Mouse (Mus musculus) heart, postnatal 4 days (tissue): ENCODE data around the gene Med23. TPM values are rescaled to one million over a fixed set of nuclear protein-coding genes. Genes with fewer than 3 reads are reported as not detected.

Source experiments
- DNase-seq: peaks from one replicate; pipeline ENCODE4 v3.0.0; 2021
- total RNA-seq, 2 experiments: library from RNA; stranded (reverse); gene quantifications; 2 replicates each; pipeline ENCODE4 v1.2.3; 2021

Med23 gene
- total RNA-seq, 2 experiments from 2014 or later: 23.2 to 23.8 TPM

DNA sequence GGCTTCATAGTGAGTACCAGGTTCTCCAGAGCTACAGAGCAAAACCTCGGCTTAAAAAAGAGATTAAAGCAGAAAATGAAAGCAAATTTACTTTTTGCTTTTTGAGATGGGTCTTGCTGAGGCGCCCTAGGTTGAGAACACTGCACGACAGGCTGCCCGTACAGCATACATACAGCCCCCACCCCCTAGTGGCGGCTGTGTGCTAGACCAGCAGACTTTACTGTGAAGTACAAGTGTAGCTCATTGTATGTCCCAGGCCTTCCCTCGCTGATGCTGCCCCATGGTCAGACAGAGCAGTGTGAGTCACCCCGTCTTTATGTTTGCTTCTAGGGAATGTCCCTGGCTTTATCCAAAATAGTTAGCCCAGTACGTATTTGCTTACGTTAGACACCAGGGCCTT is 16.2 kb downstream of the Med23 start:
- DNase-seq: peak; percentile 31

- DNase-seq: no peak
Measured at GRCm38 (mm10) chr10:24888343-24888742, 18.6 kb downstream of the Med23 start.

DNA sequence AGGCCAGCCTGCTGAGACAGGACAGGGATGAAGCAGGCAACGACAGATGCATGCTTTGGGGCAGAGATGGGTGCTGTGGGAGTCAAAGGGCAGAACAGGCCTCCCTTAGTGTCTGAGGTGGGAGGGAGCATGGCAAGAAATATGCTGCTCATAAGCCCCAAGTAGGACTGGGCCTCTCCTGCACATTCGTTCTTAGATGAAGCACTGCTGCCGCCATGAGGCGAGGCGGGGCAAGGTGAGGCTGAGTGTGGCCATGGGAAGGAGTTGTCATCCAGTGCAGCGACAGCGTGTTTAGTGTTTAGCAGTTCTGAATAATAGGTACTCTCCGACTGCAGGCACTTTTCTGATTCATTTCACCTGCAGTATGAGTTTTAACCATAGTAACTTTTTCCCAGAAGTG is 26.1 kb downstream of the Med23 start:
- peak; percentile 61 for DNase-seq

GRCm38 (mm10) chr10:24905627-24906026 is 35.8 kb downstream of the Med23 start:
- no peak for DNase-seq

DNA sequence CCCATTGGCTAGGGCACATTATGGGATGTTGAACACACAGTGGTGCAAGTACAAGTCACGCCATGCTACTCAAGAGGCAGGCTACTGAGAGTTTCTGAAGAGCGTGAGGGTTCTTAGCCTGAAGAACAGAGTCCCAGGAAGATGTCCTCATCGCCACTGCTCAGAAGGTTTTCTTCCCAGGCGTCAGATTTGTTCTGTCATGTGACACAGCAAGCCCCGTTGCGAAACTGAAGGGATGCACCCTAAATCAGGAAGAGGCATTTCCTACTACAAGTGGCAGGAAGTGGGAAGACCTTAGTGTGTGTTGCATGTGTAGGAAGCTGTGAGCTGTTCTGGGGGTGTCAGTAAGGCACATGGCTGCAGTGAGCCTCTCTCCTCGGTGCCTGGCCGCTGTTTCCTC is 41.4 kb downstream of the Med23 start:
- DNase-seq: no peak

DNA sequence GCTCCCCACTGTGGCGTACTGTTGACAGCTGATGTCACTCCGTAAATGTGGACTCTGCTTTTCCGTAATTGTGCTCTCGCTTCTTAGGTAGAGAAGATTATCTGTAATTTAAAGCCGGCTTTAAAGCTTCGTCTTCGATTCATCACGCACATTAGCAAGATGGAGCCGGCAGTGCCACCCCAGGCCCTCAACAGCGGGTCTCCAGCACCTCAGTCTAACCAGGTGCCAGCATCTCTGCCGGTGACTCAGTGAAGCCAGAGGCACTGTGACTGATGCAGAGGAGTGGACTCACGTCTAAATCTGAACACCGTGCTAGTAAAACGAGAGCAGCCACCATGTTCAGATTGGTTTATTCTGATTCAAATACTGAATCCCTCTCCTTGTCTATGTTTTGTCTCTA is 42.8 kb downstream of the Med23 start:
- DNase-seq: no peak

DNA sequence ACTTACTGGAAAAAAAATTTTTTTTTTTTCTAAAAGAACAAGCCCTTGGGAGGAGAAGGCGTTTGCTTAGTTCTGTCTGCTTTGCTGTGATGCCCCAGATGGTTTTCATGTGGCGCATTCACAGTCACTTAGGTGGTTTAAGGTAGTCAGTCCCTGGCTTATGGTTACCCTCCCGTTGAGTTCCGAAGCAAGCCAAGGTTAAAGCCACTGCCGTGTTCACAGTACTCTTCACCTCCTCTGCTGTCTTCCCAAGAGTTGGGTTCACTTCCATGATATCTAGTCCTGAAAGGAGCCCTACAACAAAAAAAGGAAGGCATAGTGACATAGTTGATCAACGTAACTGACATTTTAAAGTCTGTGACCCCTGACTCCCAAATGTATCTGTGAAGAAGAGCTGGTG is 45.7 kb downstream of the Med23 start:
- no peak for DNase-seq

DNA sequence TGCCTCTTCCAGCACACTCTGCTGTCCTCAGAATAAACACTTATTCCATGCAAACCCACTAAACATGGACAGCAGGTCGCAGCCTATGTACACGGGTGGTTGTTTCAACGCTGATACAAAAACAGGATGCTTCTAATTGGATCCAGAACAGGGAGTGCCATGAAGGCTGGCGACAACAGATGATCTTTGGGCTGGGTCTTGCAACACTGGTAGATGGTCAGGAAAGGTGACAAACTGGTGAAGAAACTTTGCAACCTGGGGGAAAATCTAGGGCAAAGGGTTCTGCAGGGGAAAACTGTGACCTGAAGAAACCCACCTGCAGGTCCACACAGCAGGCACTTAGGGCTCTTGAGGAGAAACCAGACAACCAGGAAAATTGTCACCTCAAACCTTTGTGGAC is 53.2 kb downstream of the Med23 start:
- no peak for DNase-seq

- DNase-seq: no peak
Measured at GRCm38 (mm10) chr10:24924296-24924695, 54.5 kb downstream of the Med23 start.

GRCm38 (mm10) chr10:24926380-24926779 is 56.6 kb downstream of the Med23 start:
- no peak for DNase-seq

- no peak for DNase-seq
Measured at GRCm38 (mm10) chr10:24926962-24927720, 57.4 kb downstream of the Med23 start, which contains the start of gene Arg1. Arg1 (minus strand) TSS chr10:24927484.

DNA sequence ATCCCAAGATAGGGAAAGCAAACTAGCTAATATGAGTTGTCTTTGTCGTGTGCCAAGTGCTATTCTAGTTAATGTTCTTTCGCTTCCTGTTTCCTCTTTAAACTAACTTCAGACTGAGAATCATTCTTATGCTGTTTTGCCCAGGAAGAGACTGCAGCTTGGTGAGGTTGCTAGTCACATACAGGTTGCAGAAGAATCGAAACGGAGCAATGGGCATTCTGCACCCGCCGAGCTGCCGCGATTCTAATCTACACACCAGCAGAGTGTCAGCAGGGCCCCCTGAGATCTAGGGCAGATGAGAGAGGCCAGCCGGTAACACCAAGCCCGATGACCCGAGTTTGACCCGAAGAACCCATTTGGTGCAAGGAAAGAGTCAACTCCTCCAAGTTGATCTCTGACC is 58.3 kb downstream of the Med23 start:
- no peak for DNase-seq

DNA sequence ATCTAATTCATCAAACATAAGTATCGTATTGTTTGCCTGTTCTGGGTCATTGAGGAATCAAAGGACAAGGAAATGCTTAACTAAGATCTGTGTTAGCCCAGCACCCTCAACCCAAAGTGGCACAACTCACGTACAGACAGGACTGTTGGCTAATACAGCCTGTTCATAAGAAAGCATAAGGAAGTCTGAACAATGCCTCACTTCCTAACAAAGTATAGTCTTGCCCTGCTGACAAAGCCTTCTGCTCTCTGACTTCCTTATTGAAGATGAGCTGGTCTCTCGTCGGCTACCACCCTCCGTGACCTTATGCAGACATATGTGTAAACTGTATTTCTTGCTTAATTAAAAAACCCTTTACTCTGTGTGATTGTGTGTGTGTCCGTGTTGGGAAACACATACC is 60.4 kb downstream of the Med23 start:
- DNase-seq: no peak

- no peak for DNase-seq
Measured at GRCm38 (mm10) chr10:24947871-24948270, 78.1 kb downstream of the Med23 start.

GRCm38 (mm10) chr10:24948278-24948677 is 78.5 kb downstream of the Med23 start:
- DNase-seq: no peak

DNA sequence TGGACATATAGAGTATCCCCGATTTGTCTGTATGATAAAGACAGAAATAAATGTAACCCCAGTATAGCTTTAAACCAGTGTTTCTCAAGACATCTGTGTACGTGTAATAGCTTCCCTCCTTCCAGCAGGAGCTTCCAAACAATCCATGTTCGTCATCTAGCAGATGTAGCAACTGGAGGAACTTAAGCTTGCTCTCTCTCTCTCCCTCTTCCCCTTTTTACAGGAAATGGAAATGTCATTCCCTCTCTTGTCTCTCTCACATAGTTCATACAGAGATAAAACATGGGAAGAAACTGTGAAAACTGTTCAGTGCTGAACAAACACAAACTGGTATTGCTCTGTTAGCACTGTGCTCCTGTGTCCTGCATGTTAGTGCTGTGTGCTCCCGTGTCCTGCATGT is 80.4 kb downstream of the Med23 start:
- no peak for DNase-seq

GRCm38 (mm10) chr10:24951575-24951974 is 81.8 kb downstream of the Med23 start:
- no peak for DNase-seq

GRCm38 (mm10) chr10:24952549-24952948 is 82.8 kb downstream of the Med23 start:
- DNase-seq: peak; percentile 62

DNA sequence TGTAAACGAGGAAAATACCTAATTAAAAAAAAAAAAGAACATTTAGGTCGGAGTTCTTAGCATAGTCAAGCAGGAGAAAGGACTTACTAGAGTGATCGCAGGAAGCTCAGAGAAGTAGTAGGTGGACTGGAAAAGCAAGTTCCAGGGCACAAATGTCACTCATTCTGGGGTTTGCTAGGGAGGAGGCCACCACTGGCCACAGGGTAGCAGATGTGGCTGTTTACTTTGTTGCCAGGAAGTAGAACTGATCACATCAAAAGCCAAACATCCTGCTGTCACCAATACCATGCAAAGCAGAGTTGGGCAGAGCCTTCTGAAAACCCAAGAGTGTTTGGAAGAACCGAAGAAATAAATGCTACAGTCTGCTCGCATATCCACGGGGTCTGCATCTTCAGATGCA is 84.1 kb downstream of the Med23 start:
- no peak for DNase-seq

DNA sequence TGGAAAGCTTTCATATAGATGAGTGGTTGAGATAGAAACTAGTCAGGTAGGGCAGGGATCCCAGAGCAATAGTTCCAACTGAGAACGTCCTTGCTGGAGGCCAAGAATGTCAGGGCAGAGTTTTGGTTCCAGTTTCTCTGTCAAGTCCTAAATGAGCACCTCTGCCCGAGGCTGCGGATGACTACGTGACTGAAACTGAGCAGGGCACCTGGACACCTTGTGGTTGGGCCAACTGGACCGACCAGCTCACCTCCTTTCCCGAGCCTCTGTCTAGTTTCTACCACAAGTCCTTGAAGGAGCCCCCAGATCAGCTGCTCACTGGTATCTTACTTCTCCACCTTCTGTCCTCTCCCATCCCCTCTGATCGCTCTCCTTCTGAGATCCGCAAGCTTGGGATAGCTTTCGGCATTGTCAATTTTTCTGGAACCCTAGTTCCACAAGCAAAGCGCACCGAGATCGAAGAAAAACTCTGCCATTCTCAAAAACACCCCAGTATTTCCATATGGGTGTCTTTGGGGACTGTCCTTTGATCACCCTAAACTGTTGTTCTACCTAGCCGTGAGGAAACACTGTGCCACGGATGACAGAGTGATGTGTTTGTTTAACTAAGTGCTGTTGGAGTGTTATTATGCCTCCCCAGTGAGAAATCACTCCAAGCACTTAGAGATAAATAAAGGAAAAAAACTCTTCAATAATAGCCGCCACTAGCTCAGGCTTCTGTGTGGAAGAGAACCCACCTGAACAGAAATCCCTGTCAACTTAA is 88.7 kb downstream of the Med23 start:
- DNase-seq: no peak

DNA sequence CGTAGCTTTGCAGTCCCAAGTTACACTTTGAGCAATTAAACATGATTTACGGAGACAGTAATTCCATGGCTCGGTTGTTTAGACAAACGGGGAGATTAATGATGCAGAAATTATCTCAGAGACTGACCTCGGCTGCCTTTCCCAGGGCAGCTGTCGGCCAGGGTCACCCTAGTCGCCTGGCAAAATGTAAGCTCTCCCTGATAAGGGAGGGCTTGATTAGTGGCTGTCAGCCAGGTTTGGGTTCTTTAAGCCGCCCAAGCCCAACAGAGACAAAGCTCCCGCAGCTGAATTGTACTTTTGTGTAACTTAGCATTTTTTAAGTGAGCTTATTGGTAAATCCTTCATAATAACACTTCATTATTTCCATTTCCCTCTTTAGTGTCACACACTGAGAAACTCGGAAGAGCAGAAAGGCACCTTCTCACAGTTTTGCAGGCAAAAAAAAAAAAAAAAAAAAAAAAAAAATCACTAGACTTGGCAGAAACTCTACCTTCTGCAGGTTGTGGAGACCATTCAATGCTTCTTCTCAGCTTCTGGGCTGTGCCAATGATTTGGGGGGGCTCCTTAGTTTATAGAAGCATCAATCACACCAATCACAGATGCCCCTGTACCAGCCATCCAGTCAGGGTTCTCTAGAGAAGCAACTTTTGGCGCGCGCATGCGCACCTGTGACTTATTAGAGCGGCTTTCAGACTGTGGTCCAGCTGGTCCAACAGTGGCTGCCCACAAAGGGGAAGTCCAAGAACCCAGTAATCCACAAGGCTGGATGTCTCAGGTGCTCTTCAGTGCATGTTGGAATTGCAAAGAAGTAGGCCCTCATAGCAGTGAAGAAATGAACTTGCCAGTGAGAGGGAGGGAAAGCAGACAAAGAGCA is 89.5 kb downstream of the Med23 start:
- DNase-seq: peak; percentile 45

- DNase-seq: no peak
Measured at GRCm38 (mm10) chr10:24961112-24961511, 91.3 kb downstream of the Med23 start.

GRCm38 (mm10) chr10:24961889-24962288 is 92.1 kb downstream of the Med23 start:
- DNase-seq: no peak
